Mouse (Mus musculus) liver, adult 2 months (tissue): ENCODE results near the gene Uaca. TPM values are rescaled to one million over a fixed set of nuclear protein-coding genes. Genes with fewer than 3 reads are reported as not detected.
A peak's percentile ranks its signal among the peaks of the same experiment; 100 is the strongest.

Experiments used
- DNase-seq: peaks from one replicate; pipeline ENCODE4 v3.0.0-alpha.2; 2011; ENCODE audit warnings: low read depth, low spot score; ENCODE audit errors: extremely low read depth
- H3K27ac ChIP-seq: fragments of 200-500 bp; replicated peaks from 2 replicates; pipeline ENCODE4 v1.5.1; 2012; ENCODE audit warnings: low read depth, mild to moderate bottlenecking, control low read depth, inconsistent platforms, low read length; ENCODE audit not compliant: insufficient read depth
- H3K27me3 ChIP-seq: fragments of 200-500 bp; 2 replicates; pipeline ENCODE4 v1.6.1; 2012; ENCODE audit warnings: mild to moderate bottlenecking, moderate library complexity, low read length, inconsistent platforms; ENCODE audit not compliant: control insufficient read depth, insufficient read depth
- H3K36me3 ChIP-seq: fragments of 200-500 bp; 2 replicates; pipeline ENCODE4 v1.6.1; 2012; ENCODE audit warnings: low read length, inconsistent platforms; ENCODE audit not compliant: control insufficient read depth, insufficient read depth
- H3K4me1 ChIP-seq: fragments of 200-500 bp; 2 replicates; pipeline ENCODE4 v1.6.1; 2011; ENCODE audit warnings: low read length; ENCODE audit not compliant: control insufficient read depth, insufficient read depth
- H3K4me3 ChIP-seq: fragments of 200-500 bp; 2 replicates; pipeline ENCODE4 v1.5.1; 2011; ENCODE audit warnings: low read depth, mild to moderate bottlenecking, control low read depth, low read length, moderate library complexity; ENCODE audit not compliant: insufficient read depth
- H3K79me2 ChIP-seq: fragments of 200-500 bp; 2 replicates; pipeline ENCODE4 v1.6.1; 2012; ENCODE audit warnings: inconsistent platforms, mild to moderate bottlenecking, low read length, moderate library complexity; ENCODE audit not compliant: control insufficient read depth, insufficient read depth
- H3K9ac ChIP-seq: fragments of 200-500 bp; 2 replicates; pipeline ENCODE4 v1.6.1; 2012; ENCODE audit warnings: low read depth, mild to moderate bottlenecking, control low read depth, inconsistent platforms, low read length
- CTCF ChIP-seq: fragments of 200-500 bp; IDR thresholded peaks from 2 replicates; pipeline ENCODE4 v1.5.1; 2011; ENCODE audit warnings: low read depth, low read length, control low read depth
- POLR2A ChIP-seq: fragments of 200-500 bp; IDR thresholded peaks from 2 replicates; pipeline ENCODE4 v1.6.1; 2011; ENCODE audit warnings: low read length, control low read depth; ENCODE audit not compliant: insufficient read depth; ENCODE audit errors: extremely low read depth
- WGBS: fragments of 180-500 bp; shearing (Covaris S2); methylation state at CpG from one replicate; pipeline ENCODE4 v1.1.7; 2018; 5-methylcytosine and 5-hydroxymethylcytosine counted together
- polyA plus RNA-seq: library from polyadenylated mRNA; depleted of rRNA; stranded (reverse); fragments of >200 nt; gene quantifications from 2 replicates; pipeline ENCODE4 v1.2.3, GENCODE M21; 2012
- total RNA-seq: library from RNA; depleted of rRNA; stranded (reverse); fragments of >200 nt; gene quantifications from 2 replicates; pipeline ENCODE4 v1.2.3, GENCODE M21; 2014

Gene Uaca
- total and polyA plus RNA-seq, 2 experiments: 1.7 to 3.5 TPM

DNA sequence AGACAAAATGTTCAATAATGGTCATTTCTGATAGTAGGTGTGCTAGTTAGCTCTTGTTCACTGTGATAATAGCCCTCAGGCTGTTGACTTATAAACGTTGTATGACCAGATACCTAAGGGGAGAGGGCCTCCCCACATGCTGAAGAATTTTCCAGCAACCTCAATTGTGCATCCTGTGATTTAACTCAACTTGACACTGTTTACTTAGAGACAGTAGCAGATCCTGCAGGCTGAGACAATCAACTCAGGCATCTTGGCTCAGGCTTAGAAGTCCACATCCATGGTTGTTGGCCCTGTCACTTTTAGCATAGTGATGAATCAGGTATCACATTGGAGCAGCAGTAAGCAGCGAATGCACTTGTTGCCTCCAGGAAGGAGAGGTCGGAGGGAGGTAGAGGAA is 35.7 kb downstream of the Uaca start:
- WGBS: 65% methylated on average over 3 of the region's 3 CpGs
- H3K9ac ChIP-seq: no peak overlapping the region
- TF ChIP-seq POLR2A: no peak
- no peak for TF ChIP-seq CTCF
- no peaks in the 10 kb centered on the region for H3K36me3 ChIP-seq
- H3K79me2 ChIP-seq: peaks cover 2% of the 10 kb centered on the region; the same call in 1 of the 2 replicates
- no peaks in the 10 kb centered on the region for H3K4me1 ChIP-seq
- no peak overlapping the region for H3K27ac ChIP-seq
- no peak for DNase-seq
- no peak overlapping the region for H3K4me3 ChIP-seq
- no peaks in the 10 kb centered on the region for H3K27me3 ChIP-seq

DNA sequence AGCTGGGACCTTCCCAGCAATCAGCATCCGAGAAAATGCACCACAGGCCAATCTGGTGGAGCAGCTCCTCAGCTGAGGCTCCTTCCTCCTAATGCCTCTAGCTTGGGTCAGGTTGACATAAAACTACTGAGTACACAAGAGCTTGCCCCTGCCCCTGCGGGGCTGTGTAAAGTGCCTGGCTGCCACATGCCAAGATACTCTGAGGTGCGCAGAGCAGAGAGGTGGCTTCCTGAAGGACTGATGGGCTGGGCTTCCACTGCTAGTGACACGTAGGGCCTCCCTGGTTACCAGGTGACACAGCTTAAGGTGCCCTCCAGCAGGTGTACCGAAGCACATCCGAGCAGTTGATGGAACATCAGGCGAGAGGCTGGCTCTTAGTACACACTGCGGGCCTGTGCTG is 37.9 kb downstream of the Uaca start:
- H3K27me3 ChIP-seq: no peaks in the 10 kb centered on the region
- TF ChIP-seq POLR2A: no peak

GRCm38 (mm10) chr9:60836151-60836550 is 41.8 kb downstream of the Uaca start:
- no peak for DNase-seq
- TF ChIP-seq CTCF (no peak), POLR2A (no peak)
- H3K4me3 ChIP-seq: no peak overlapping the region
- H3K4me1 ChIP-seq: no peaks in the 10 kb centered on the region
- WGBS: 83% methylated on average over 5 of the region's 5 CpGs
- H3K36me3 ChIP-seq: no peaks in the 10 kb centered on the region
- no peaks in the 10 kb centered on the region for H3K27me3 ChIP-seq
- H3K9ac ChIP-seq: no peak overlapping the region
- no peaks in the 10 kb centered on the region; the same call in 1 of the 2 replicates for H3K79me2 ChIP-seq
- H3K27ac ChIP-seq: no peak overlapping the region

More for the DNA sequence above, 37.9 kb downstream of the Uaca start:
- peaks cover 2% of the 10 kb centered on the region; the same call in 1 of the 2 replicates for H3K79me2 ChIP-seq
- no peaks in the 10 kb centered on the region for H3K4me1 ChIP-seq
- no peaks in the 10 kb centered on the region for H3K36me3 ChIP-seq
- no peak for DNase-seq
- no peak overlapping the region for H3K27ac ChIP-seq
- H3K9ac ChIP-seq: no peak overlapping the region
- no peak overlapping the region for H3K4me3 ChIP-seq
- WGBS: 93% methylated on average over 8 of the region's 8 CpGs

DNA sequence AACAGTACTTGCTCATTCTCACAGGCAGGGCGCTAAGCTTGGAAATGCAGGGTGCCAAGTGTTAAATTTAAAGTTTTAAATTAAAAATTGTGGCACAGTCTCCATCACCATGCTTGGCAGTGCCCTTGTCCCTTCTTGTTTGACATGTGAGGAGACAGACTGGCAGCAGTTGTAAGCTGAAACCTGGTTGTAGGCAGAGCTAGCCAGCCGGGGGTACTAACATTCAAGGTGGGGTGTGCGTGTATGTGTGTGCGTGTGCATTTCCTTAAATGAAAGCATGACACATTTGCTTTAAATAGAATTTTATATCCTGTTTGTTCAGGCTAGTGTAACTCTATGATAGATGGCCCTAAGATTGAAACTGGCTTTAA is 42.7 kb downstream of the Uaca start:
- Histone ChIP-seq H3K9ac (no peak overlapping the region; the same call in 1 of the 2 replicates), H3K27ac (peak overlapping the region; percentile 48; the same call in 1 of the 2 replicates), H3K4me3 (no peak overlapping the region), H3K36me3 (no peaks in the 10 kb centered on the region), H3K79me2 (no peaks in the 10 kb centered on the region; the same call in 1 of the 2 replicates), H3K4me1 (peaks cover 2% of the 10 kb centered on the region; the same call in 1 of the 2 replicates), H3K27me3 (no peaks in the 10 kb centered on the region)
- TF ChIP-seq POLR2A (no peak), CTCF (no peak)
- no peak for DNase-seq
- WGBS: 72% methylated on average over 4 of the region's 4 CpGs

- H3K4me1 ChIP-seq: peaks cover 2% of the 10 kb centered on the region; the same call in 1 of the 2 replicates
- WGBS: 70% methylated on average over 20 of the region's 20 CpGs
- peak overlapping the region; percentile 38; the same call in 1 of the 2 replicates for H3K9ac ChIP-seq
- no peaks in the 10 kb centered on the region for H3K27me3 ChIP-seq
- TF ChIP-seq CTCF: no peak
- no peak for TF ChIP-seq POLR2A
- peak overlapping the region; percentile 5; the same call in 1 of the 2 replicates for H3K4me3 ChIP-seq
- H3K79me2 ChIP-seq: no peaks in the 10 kb centered on the region
- DNase-seq: no peak
- H3K36me3 ChIP-seq: no peaks in the 10 kb centered on the region
- H3K27ac ChIP-seq: peak overlapping the region; percentile 40
These were observed 43.3 kb downstream of the Uaca start for GRCm38 (mm10) chr9:60837449-60838141.

GRCm38 (mm10) chr9:60838331-60838872 is 44.1 kb downstream of the Uaca start:
- H3K27me3 ChIP-seq: no peaks in the 10 kb centered on the region
- no peak for TF ChIP-seq CTCF
- TF ChIP-seq POLR2A: no peak
- WGBS: 68% methylated on average over 9 of the region's 9 CpGs
- no peak overlapping the region for H3K9ac ChIP-seq
- no peaks in the 10 kb centered on the region for H3K36me3 ChIP-seq
- peak overlapping the region; percentile 8; the same call in 1 of the 2 replicates for H3K27ac ChIP-seq
- H3K4me1 ChIP-seq: peaks cover 2% of the 10 kb centered on the region; the same call in 1 of the 2 replicates
- no peak for DNase-seq
- H3K4me3 ChIP-seq: no peak overlapping the region
- no peaks in the 10 kb centered on the region for H3K79me2 ChIP-seq
